Mouse (Mus musculus): ENCODE results near the gene Pex14. TPM values are rescaled to one million over a fixed set of nuclear protein-coding genes. Genes with fewer than 3 reads are reported as not detected.

The Pex14 gene
- polyA plus RNA-seq, 1 experiment from 2014 or later: 54.3 TPM

- no peaks in the 10 kb centered on the region for H3K9me3 ChIP-seq
- no peak for ATAC-seq (ENCODE audit: low FRiP score, low read depth)
- no peak overlapping the region for H3K9ac ChIP-seq
- H3K4me3 ChIP-seq: no peak overlapping the region
- H3K36me3 ChIP-seq: peaks cover 8% of the 10 kb centered on the region; the same call in 1 of the 2 replicates
- 91% methylated on average over 11 of the region's 11 CpGs for WGBS
- H3K27ac ChIP-seq: no peak overlapping the region
- H3K27me3 ChIP-seq: no peaks in the 10 kb centered on the region
- no peak overlapping the region for H3K4me2 ChIP-seq (replicated peaks)
- no peaks in the 10 kb centered on the region for H3K4me1 ChIP-seq
These were observed 97.1 kb downstream of the Pex14 start for GRCm38 (mm10) chr4:149002441-149003093.

GRCm38 (mm10) chr4:149001515-149001914 is 98.2 kb downstream of the Pex14 start:
- Histone ChIP-seq H3K36me3 (peaks cover 8% of the 10 kb centered on the region; the same call in 1 of the 2 replicates), H3K9ac (no peak overlapping the region), H3K9me3 (no peaks in the 10 kb centered on the region), H3K27ac (no peak overlapping the region), H3K4me1 (no peaks in the 10 kb centered on the region), H3K4me3 (no peak overlapping the region), H3K27me3 (no peaks in the 10 kb centered on the region), H3K4me2 (replicated peaks) (no peak overlapping the region)
- ATAC-seq (ENCODE audit: low FRiP score, low read depth): no peak
- 84% methylated on average over 5 of the region's 5 CpGs for WGBS

- H3K4me2 ChIP-seq (replicated peaks): no peak overlapping the region
- H3K9me3 ChIP-seq: no peaks in the 10 kb centered on the region
- H3K27ac ChIP-seq: no peak overlapping the region
- no peaks in the 10 kb centered on the region for H3K27me3 ChIP-seq
- peaks cover 8% of the 10 kb centered on the region; the same call in 1 of the 2 replicates for H3K36me3 ChIP-seq
- H3K9ac ChIP-seq: no peak overlapping the region
- 95% methylated on average over 6 of the region's 6 CpGs for WGBS
- no peaks in the 10 kb centered on the region for H3K4me1 ChIP-seq
- no peak overlapping the region for H3K4me3 ChIP-seq
- no peak for ATAC-seq (ENCODE audit: low FRiP score, low read depth)
These were observed 98.9 kb downstream of the Pex14 start for GRCm38 (mm10) chr4:149000746-149001145.

GRCm38 (mm10) chr4:148993948-148994347 is 105.7 kb downstream of the Pex14 start:
- Histone ChIP-seq H3K27me3 (peaks cover 17% of the 10 kb centered on the region), H3K36me3 (peaks cover 4% of the 10 kb centered on the region; the same call in 1 of the 2 replicates), H3K4me2 (replicated peaks) (no peak overlapping the region), H3K27ac (no peak overlapping the region), H3K9ac (no peak overlapping the region), H3K9me3 (no peaks in the 10 kb centered on the region), H3K4me1 (peaks cover 21% of the 10 kb centered on the region), H3K4me3 (no peak overlapping the region)
- WGBS: 81% methylated on average over 5 of the region's 5 CpGs
- no peak for ATAC-seq (ENCODE audit: low FRiP score, low read depth)

- WGBS: 7% methylated on average over 2 of the region's 2 CpGs
- Histone ChIP-seq H3K9ac (0 out of 2 replicates have a peak overlapping the region, but pooled peaks have one; percentile 19), H3K27me3 (peaks cover 51% of the 10 kb centered on the region), H3K9me3 (no peaks in the 10 kb centered on the region), H3K4me3 (no peak overlapping the region), H3K36me3 (no peaks in the 10 kb centered on the region), H3K4me2 (replicated peaks) (no peak overlapping the region), H3K4me1 (peaks cover 60% of the 10 kb centered on the region), H3K27ac (no peak overlapping the region)
- no peak for ATAC-seq (ENCODE audit: low FRiP score, low read depth)
These were observed 109.6 kb downstream of the Pex14 start for GRCm38 (mm10) chr4:148990038-148990437.

GRCm38 (mm10) chr4:148985541-148986476 is 113.9 kb downstream of the Pex14 start:
- peak overlapping the region; percentile 38 for H3K4me2 ChIP-seq (replicated peaks)
- peaks cover 77% of the 10 kb centered on the region for H3K4me1 ChIP-seq
- no peak for ATAC-seq (ENCODE audit: low FRiP score, low read depth)
- peaks cover 77% of the 10 kb centered on the region for H3K27me3 ChIP-seq
- no peak overlapping the region for H3K4me3 ChIP-seq
- H3K27ac ChIP-seq: peak overlapping the region; percentile 10; the same call in 1 of the 2 replicates
- no peak overlapping the region for H3K9ac ChIP-seq
- H3K9me3 ChIP-seq: no peaks in the 10 kb centered on the region
- WGBS: 20% methylated on average over 24 of the region's 24 CpGs
- H3K36me3 ChIP-seq: peaks cover 5% of the 10 kb centered on the region; the same call in 1 of the 2 replicates

GRCm38 (mm10) chr4:148984701-148985540 is 114.8 kb downstream of the Pex14 start:
- Histone ChIP-seq H3K9me3 (no peaks in the 10 kb centered on the region), H3K9ac (no peak overlapping the region), H3K36me3 (peaks cover 5% of the 10 kb centered on the region; the same call in 1 of the 2 replicates), H3K4me1 (peaks cover 72% of the 10 kb centered on the region), H3K4me3 (no peak overlapping the region), H3K27ac (peak overlapping the region; percentile 52), H3K4me2 (replicated peaks) (peak overlapping the region; percentile 38), H3K27me3 (peaks cover 85% of the 10 kb centered on the region)
- 16% methylated on average over 19 of the region's 19 CpGs for WGBS
- peak; percentile 48 for ATAC-seq (ENCODE audit: low FRiP score, low read depth)

- H3K9ac ChIP-seq: no peak overlapping the region
- no peak overlapping the region for H3K4me2 ChIP-seq (replicated peaks)
- H3K36me3 ChIP-seq: peaks cover 5% of the 10 kb centered on the region; the same call in 1 of the 2 replicates
- ATAC-seq (ENCODE audit: low FRiP score, low read depth): peak; percentile 14; the same call in 1 of the 2 replicates
- H3K27me3 ChIP-seq: peaks cover 76% of the 10 kb centered on the region
- peaks cover 65% of the 10 kb centered on the region for H3K4me1 ChIP-seq
- WGBS: 55% methylated on average over 6 of the region's 6 CpGs
- H3K27ac ChIP-seq: no peak overlapping the region
- no peak overlapping the region for H3K4me3 ChIP-seq
- H3K9me3 ChIP-seq: no peaks in the 10 kb centered on the region
These were observed 117.4 kb downstream of the Pex14 start for GRCm38 (mm10) chr4:148982274-148982673.

GRCm38 (mm10) chr4:148979837-148980236 is 119.8 kb downstream of the Pex14 start:
- H3K36me3 ChIP-seq: peaks cover 5% of the 10 kb centered on the region; the same call in 1 of the 2 replicates
- no peak for ATAC-seq (ENCODE audit: low FRiP score, low read depth)
- no peak overlapping the region for H3K4me2 ChIP-seq (replicated peaks)
- H3K27ac ChIP-seq: no peak overlapping the region
- peaks cover 46% of the 10 kb centered on the region for H3K4me1 ChIP-seq
- 69% methylated on average over 11 of the region's 11 CpGs for WGBS
- no peak overlapping the region for H3K4me3 ChIP-seq
- peaks cover 72% of the 10 kb centered on the region for H3K27me3 ChIP-seq
- H3K9me3 ChIP-seq: no peaks in the 10 kb centered on the region
- no peak overlapping the region for H3K9ac ChIP-seq

- 72% methylated on average over 11 of the region's 11 CpGs for WGBS
- H3K4me1 ChIP-seq: peaks cover 45% of the 10 kb centered on the region
These were observed 120.8 kb downstream of the Pex14 start for GRCm38 (mm10) chr4:148978926-148979325.

GRCm38 (mm10) chr4:148978221-148978855 is 121.3 kb downstream of the Pex14 start:
- Histone ChIP-seq H3K4me3 (no peak overlapping the region), H3K4me2 (replicated peaks) (no peak overlapping the region), H3K27ac (no peak overlapping the region), H3K36me3 (peaks cover 2% of the 10 kb centered on the region; the same call in 1 of the 2 replicates), H3K4me1 (peaks cover 47% of the 10 kb centered on the region), H3K9ac (no peak overlapping the region), H3K27me3 (peaks cover 75% of the 10 kb centered on the region), H3K9me3 (no peaks in the 10 kb centered on the region)
- 46% methylated on average over 9 of the region's 9 CpGs for WGBS
- peak; percentile 37; the same call in 1 of the 2 replicates for ATAC-seq (ENCODE audit: low FRiP score, low read depth)

More at GRCm38 (mm10) chr4:148978926-148979325, 120.8 kb downstream of the Pex14 start:
- no peak for ATAC-seq (ENCODE audit: low FRiP score, low read depth)
- Histone ChIP-seq H3K9me3 (no peaks in the 10 kb centered on the region), H3K27ac (no peak overlapping the region), H3K36me3 (peaks cover 5% of the 10 kb centered on the region; the same call in 1 of the 2 replicates), H3K4me2 (replicated peaks) (no peak overlapping the region), H3K9ac (no peak overlapping the region), H3K27me3 (peaks cover 76% of the 10 kb centered on the region), H3K4me3 (no peak overlapping the region)

All from limb, embryonic 13.5 days (tissue).